Mouse (Mus musculus): ENCODE measurements around the gene Hadha. TPM values are rescaled to one million over a fixed set of nuclear protein-coding genes. Genes with fewer than 3 reads are reported as not detected.

Gene Hadha
- total and polyA plus RNA-seq, 3 experiments: 76.0 to 117 (median 83.0) TPM

DNA sequence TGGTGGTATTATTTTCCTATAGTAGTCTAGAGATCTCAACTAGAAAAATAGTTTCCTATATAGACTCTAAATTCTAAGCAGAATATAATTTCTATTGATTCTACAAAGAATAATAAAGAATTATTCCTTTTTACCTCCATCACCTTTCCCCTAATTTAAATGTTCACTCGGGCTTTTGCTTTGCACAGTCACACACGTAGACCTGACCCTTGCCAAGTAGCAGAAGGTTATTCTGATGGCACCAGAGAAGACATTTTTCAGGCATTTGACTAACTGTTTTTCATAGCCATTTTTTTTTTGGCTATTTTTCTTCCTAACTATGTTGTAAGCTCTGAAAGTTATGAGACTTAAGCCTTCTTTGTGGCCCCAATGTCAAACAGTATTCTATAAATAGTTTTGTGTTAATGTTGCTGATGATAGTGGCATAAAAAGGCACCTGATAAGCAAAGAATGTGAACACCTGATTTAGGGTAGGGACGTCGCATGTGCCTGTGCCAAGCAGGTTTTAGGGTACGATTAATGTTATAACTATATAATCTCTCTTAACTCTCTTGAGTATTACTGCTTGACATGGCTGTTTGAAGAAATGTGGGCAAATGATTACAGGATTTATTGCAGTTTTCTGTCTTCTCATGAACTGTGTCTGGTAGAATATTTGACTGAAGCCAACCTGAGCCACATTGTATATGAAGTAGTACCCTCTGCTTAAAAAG is 10.4 kb upstream of the Hadha start:
- Histone ChIP-seq H3K27me3 (replicated peaks) (no peaks in the 10 kb centered on the region), H3K4me2 (ENCODE audit: insufficient read depth, low read depth, poor library complexity, severe bottlenecking) (no peak overlapping the region), H3K4me1 (ENCODE audit: control insufficient read depth in 1 of 2, insufficient read depth in 2 of 2) (no peaks in the 10 kb centered on the region), H3K4me3 (replicated peaks in 1 of 3; ENCODE audit: low read depth in 2 of 3, low read length in 2 of 3, poor library complexity in 1 of 3) (no peak overlapping the region), H3K79me2 (replicated peaks; ENCODE audit: control insufficient read depth, extremely low read depth, insufficient read depth, poor library complexity, severe bottlenecking) (peaks cover 11% of the 10 kb centered on the region), H3K9ac (ENCODE audit: insufficient read depth, low read depth) (no peak overlapping the region), H3K27ac (ENCODE audit: insufficient read depth, low read depth) (no peak overlapping the region), H3K9me3 (replicated peaks; ENCODE audit: low read length) (no peaks in the 10 kb centered on the region), H3K36me3 (replicated peaks in 1 of 2; ENCODE audit: control insufficient read depth in 1 of 2, insufficient read depth in 1 of 2, low read length in 1 of 2) (peaks cover 14 to 64% of the 10 kb centered on the region in 2 experiments)
- TF ChIP-seq HCFC1 (IDR thresholded peaks at IDR 0.05; ENCODE audit: low read depth, low read length) (no peak), MAZ (IDR thresholded peaks at IDR 0.05; ENCODE audit: low read depth, low read length) (no peak), IRF4 (IDR thresholded peaks at IDR 0.05; ENCODE audit: low read depth, low read length) (no peak), ELF1 (IDR thresholded peaks at IDR 0.05; ENCODE audit: low read depth, low read length) (no peak), CHD1 (IDR thresholded peaks at IDR 0.05; ENCODE audit: low read depth, low read length) (no peak), ZKSCAN1 (IDR thresholded peaks at IDR 0.05; ENCODE audit: borderline replicate concordance, low read depth, low read length) (no peak), CTCF (conservative IDR thresholded peaks at IDR 0.05 in 1 of 2, IDR thresholded peaks at IDR 0.05 in 1 of 2; ENCODE audit: low read depth in 2 of 2, low read length in 2 of 2) (no peak), BHLHE40 (IDR thresholded peaks at IDR 0.05; ENCODE audit: low read depth, low read length) (no peak), UBTF (IDR thresholded peaks at IDR 0.05; ENCODE audit: low read depth, low read length) (no peak), POLR2A (IDR thresholded peaks at IDR 0.05; ENCODE audit: low read depth, low read length) (no peak), JUN (IDR thresholded peaks at IDR 0.05; ENCODE audit: insufficient read depth, low read depth, low read length) (no peak), SIN3A (IDR thresholded peaks at IDR 0.05; ENCODE audit: low read length) (no peak), MXI1 (IDR thresholded peaks at IDR 0.05; ENCODE audit: low read depth, low read length) (no peak)
- in situ Hi-C loops (cut with MboI; ENCODE audit: low pct_ligation_motif_present, low pct_unique_long_range_greater_than_20kb, low sequenced_read_pairs) (no loop called here), dilution Hi-C loops (cut with MboI; ENCODE audit: extremely low pct_ligation_motif_present, extremely low pct_unique_long_range_greater_than_20kb, low sequenced_read_pairs) (no loop called here)
- no peak for DNase-seq (ENCODE audit: extremely low read depth)

DNA sequence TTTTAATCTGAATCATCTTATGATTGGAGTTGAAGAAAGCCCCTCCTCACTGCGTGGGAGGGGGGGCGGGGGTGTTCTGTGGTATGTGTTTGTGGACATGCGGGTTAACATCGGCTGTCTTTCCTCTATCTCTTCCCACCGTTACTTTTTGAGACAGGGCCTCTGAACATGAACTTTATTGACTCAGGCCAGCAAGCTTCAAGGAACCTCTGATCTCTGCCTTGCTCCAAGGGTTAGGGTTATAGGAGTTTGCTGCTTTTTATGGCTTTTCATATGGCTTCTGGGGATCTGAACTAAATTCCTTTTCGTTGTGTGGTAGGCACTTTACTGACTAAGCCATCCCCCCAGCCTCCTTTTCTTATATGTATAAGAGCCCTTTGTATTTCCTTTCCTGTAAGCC is 7.4 kb upstream of the Hadha start:
- H3K4me3 ChIP-seq (replicated peaks in 1 of 3; ENCODE audit: low read depth in 2 of 3, low read length in 2 of 3, poor library complexity in 1 of 3): no peak overlapping the region
- dilution Hi-C loops (cut with MboI; ENCODE audit: extremely low pct_ligation_motif_present, extremely low pct_unique_long_range_greater_than_20kb, low sequenced_read_pairs): no loop called here
- H3K36me3 ChIP-seq (replicated peaks in 1 of 2; ENCODE audit: control insufficient read depth in 1 of 2, insufficient read depth in 1 of 2, low read length in 1 of 2): peaks cover 2 to 48% of the 10 kb centered on the region in 2 experiments
- H3K4me2 ChIP-seq (ENCODE audit: insufficient read depth, low read depth, poor library complexity, severe bottlenecking): no peak overlapping the region
- TF ChIP-seq ZC3H11A (IDR thresholded peaks at IDR 0.05; ENCODE audit: low read depth, low read length) (no peak), CHD2 (IDR thresholded peaks at IDR 0.05; ENCODE audit: low read length) (no peak), TCF12 (IDR thresholded peaks at IDR 0.05; ENCODE audit: low read depth, low read length) (no peak)
- H3K9me3 ChIP-seq (replicated peaks; ENCODE audit: low read length): no peaks in the 10 kb centered on the region
- no peak overlapping the region for H3K9ac ChIP-seq (ENCODE audit: insufficient read depth, low read depth)
- H3K27me3 ChIP-seq (replicated peaks): no peaks in the 10 kb centered on the region
- in situ Hi-C loops (cut with MboI; ENCODE audit: low pct_ligation_motif_present, low pct_unique_long_range_greater_than_20kb, low sequenced_read_pairs): no loop called here
- no peak overlapping the region for H3K27ac ChIP-seq (ENCODE audit: insufficient read depth, low read depth)
- peaks cover 0 to 7% of the 10 kb centered on the region in 2 experiments; a peak in 2 of 4 replicates for H3K4me1 ChIP-seq (ENCODE audit: control insufficient read depth in 1 of 2, insufficient read depth in 2 of 2)
- DNase-seq (ENCODE audit: extremely low read depth): no peak
- H3K79me2 ChIP-seq (replicated peaks; ENCODE audit: control insufficient read depth, extremely low read depth, insufficient read depth, poor library complexity, severe bottlenecking): peaks cover 27% of the 10 kb centered on the region

Data from CH12.LX (cell line).